12 mouse cellular contexts compared by ENCODE assay signal in genomic region chr15:62712543-62713131, GRCm38 (mm10).
A peak's percentile ranks its signal among the peaks of the same experiment; 100 is the strongest.
DNase-seq lines count a peak whose midpoint lies in the region; ATAC-seq and TF ChIP-seq lines count a peak whose summit lies in the region.
"Had no signal": no experiment of that assay in that cellular context is flagged by ENCODE, and none has a peak within 500 bp of the region (broad histone marks: within the 10 kb centered on the region; RNA-seq: fewer than 3 reads in every experiment).

No protein-coding gene starts in this region.

- WGBS in liver, postnatal 0 days (ENCODE audit: insufficient replicate concordance) = 63% methylated on average over 9 of the region's 9 CpGs
- WGBS in stomach, postnatal 0 days = 61% methylated on average over 9 of the region's 9 CpGs

- ATAC-seq in liver, postnatal 0 days = peak; percentile 91
- peak; percentile 93 for ATAC-seq in stomach, postnatal 0 days (ENCODE audit: low FRiP score, low TSS enrichment)

- peak; percentile 50; the same call in 1 of the 2 replicates for TF ChIP-seq EP300 in liver, postnatal 0 days (IDR thresholded peaks at IDR 0.05; ENCODE audit: low read depth)
- TF ChIP-seq EP300 in stomach, postnatal 0 days (optimal IDR thresholded peaks at IDR 0.05) = no peak

- no peaks in the 10 kb centered on the region for H3K27me3 ChIP-seq in liver, postnatal 0 days (ENCODE audit: insufficient read depth, low read length)
- no peaks in the 10 kb centered on the region for H3K27me3 ChIP-seq in stomach, postnatal 0 days (ENCODE audit: control insufficient read depth, insufficient read depth, low read length)
- H3K27me3 ChIP-seq: heart, embryonic 12.5 days had no signal

- H3K9me3 ChIP-seq in liver, postnatal 0 days (ENCODE audit: low read length) = no peaks in the 10 kb centered on the region
- H3K9me3 ChIP-seq in stomach, postnatal 0 days (ENCODE audit: control insufficient read depth, low read length) = no peaks in the 10 kb centered on the region
- H3K9me3 ChIP-seq: G1E; heart, embryonic 12.5 days had no signal

- H3K36me3 ChIP-seq in liver, postnatal 0 days (replicated peaks; ENCODE audit: insufficient read depth, low read length) = no peaks in the 10 kb centered on the region
- no peaks in the 10 kb centered on the region for H3K36me3 ChIP-seq in stomach, postnatal 0 days (ENCODE audit: control insufficient read depth, insufficient read depth, low read length)
- H3K36me3 ChIP-seq: G1E; heart, embryonic 12.5 days had no signal

- no peak overlapping the region for H3K9ac ChIP-seq in liver, postnatal 0 days (replicated peaks)
- H3K9ac ChIP-seq in stomach, postnatal 0 days (ENCODE audit: low read length) = no peak overlapping the region
- H3K9ac ChIP-seq: heart, embryonic 12.5 days had no signal

- H3K4me3 ChIP-seq in liver, postnatal 0 days (ENCODE audit: low read depth, low read length) = no peak overlapping the region
- H3K4me3 ChIP-seq in stomach, postnatal 0 days (ENCODE audit: low read depth, low read length) = no peak overlapping the region
- H3K4me3 ChIP-seq: heart, embryonic 12.5 days had no signal

- peak; percentile 7 to 37 for DNase-seq in lung, adult 18-20 months
- DNase-seq in lung, postnatal 14 days = no peak
- DNase-seq in kidney, postnatal 10 days = peak; percentile 27
- peak; percentile 60 for DNase-seq in liver, postnatal 0 days
- peak; percentile 67 for DNase-seq in stomach, postnatal 0 days (ENCODE audit: low spot score)
- no peak for DNase-seq in layer of hippocampus, adult 8-10 months (ENCODE audit: low spot score in 2 of 2)
- no peak for DNase-seq in urinary bladder, postnatal 25 days (ENCODE audit: low spot score)
- DNase-seq in spleen, adult 18-20 months = no peak
- DNase-seq: layer of hippocampus, postnatal 36 days had no signal

- H3K4me1 ChIP-seq in liver, postnatal 0 days (ENCODE audit: insufficient read depth) = 0 out of 2 replicates have a peak, but pooled peaks cover 3% of the 10 kb centered on the region
- H3K4me1 ChIP-seq in stomach, postnatal 0 days (replicated peaks; ENCODE audit: control insufficient read depth, insufficient read depth) = no peaks in the 10 kb centered on the region
- H3K4me1 ChIP-seq: heart, embryonic 12.5 days had no signal

- no peak for TF ChIP-seq CTCF in liver, postnatal 0 days (IDR thresholded peaks at IDR 0.05; ENCODE audit: low read depth)
- TF ChIP-seq CTCF in stomach, postnatal 0 days (IDR thresholded peaks at IDR 0.05; ENCODE audit: low read depth) = no peak

- H3K4me2 ChIP-seq in liver, postnatal 0 days (ENCODE audit: low read depth, low read length) = no peak overlapping the region
- H3K4me2 ChIP-seq in stomach, postnatal 0 days (replicated peaks; ENCODE audit: low read depth) = no peak overlapping the region
- H3K4me2 ChIP-seq: heart, embryonic 12.5 days had no signal

- peak overlapping the region; percentile 80 for H3K27ac ChIP-seq in liver, postnatal 0 days (ENCODE audit: low read depth)
- H3K27ac ChIP-seq in stomach, postnatal 0 days (replicated peaks) = no peak overlapping the region
- H3K27ac ChIP-seq: macrophage had no signal

Comparison
In these comparisons a context has a peak if more than half of its experiments do, and no peak if none do; other contexts are left out.
1. DNase-seq: peak in lung, adult 18-20 months (2 of 2), kidney, postnatal 10 days (single experiment), liver, postnatal 0 days (single experiment) and stomach, postnatal 0 days (single experiment); none in lung, postnatal 14 days (single experiment), layer of hippocampus, adult 8-10 months (0 of 2), urinary bladder, postnatal 25 days (single experiment) and spleen, adult 18-20 months (0 of 2).